Mouse (Mus musculus): ENCODE measurements around the gene Oard1. TPM values are rescaled to one million over a fixed set of nuclear protein-coding genes. Genes with fewer than 3 reads are reported as not detected.
A peak's percentile ranks its signal among the peaks of the same experiment; 100 is the strongest.

Gene Oard1
- polyA plus RNA-seq, 1 experiment from 2014 or later: 46.4 TPM

- H3K36me3 ChIP-seq (ENCODE audit: control insufficient read depth, insufficient read depth, low read length): peaks cover 98% of the 10 kb centered on the region
- no peak overlapping the region for H3K4me2 ChIP-seq (ENCODE audit: low read length)
- no peak overlapping the region for H3K4me3 ChIP-seq (ENCODE audit: control insufficient read depth in 1 of 2, insufficient read depth in 1 of 2, low read depth in 1 of 2, low read length in 2 of 2)
- no peaks in the 10 kb centered on the region for H3K9me3 ChIP-seq (ENCODE audit: control insufficient read depth, low read length)
- H3K9ac ChIP-seq (ENCODE audit: low read length): no peak overlapping the region
- no peak overlapping the region for H3K27ac ChIP-seq (replicated peaks in 1 of 2; ENCODE audit: control insufficient read depth in 1 of 2, insufficient read depth in 1 of 2, low read depth in 2 of 2, low read length in 2 of 2)
- 92% methylated on average over 3 of the region's 3 CpGs for WGBS
- no peaks in the 10 kb centered on the region for H3K4me1 ChIP-seq (ENCODE audit: control insufficient read depth in 2 of 2, insufficient read depth in 2 of 2, low read length in 2 of 2)
- ATAC-seq (ENCODE audit: insufficient number of reproducible peaks, insufficient read depth, low FRiP score, low read depth): no peak
- no peaks in the 10 kb centered on the region for H3K27me3 ChIP-seq (ENCODE audit: control insufficient read depth, insufficient read depth, low read length)
Observed at GRCm38 (mm10) chr17:48392616-48393015, 17.2 kb upstream of the Oard1 start.

GRCm38 (mm10) chr17:48401710-48402109, 8.1 kb upstream of the Oard1 start:
- H3K27me3 ChIP-seq (ENCODE audit: control insufficient read depth, insufficient read depth, low read length): no peaks in the 10 kb centered on the region
- 92% methylated on average over 4 of the region's 4 CpGs for WGBS
- H3K4me2 ChIP-seq (ENCODE audit: low read length): no peak overlapping the region
- no peaks in the 10 kb centered on the region for H3K9me3 ChIP-seq (ENCODE audit: control insufficient read depth, low read length)
- H3K27ac ChIP-seq (replicated peaks in 1 of 2; ENCODE audit: control insufficient read depth in 1 of 2, insufficient read depth in 1 of 2, low read depth in 2 of 2, low read length in 2 of 2): no peak overlapping the region
- peaks cover 4 to 10% of the 10 kb centered on the region in 2 experiments; a peak in 3 of 4 replicates for H3K4me1 ChIP-seq (ENCODE audit: control insufficient read depth in 2 of 2, insufficient read depth in 2 of 2, low read length in 2 of 2)
- no peak overlapping the region for H3K4me3 ChIP-seq (ENCODE audit: control insufficient read depth in 1 of 2, insufficient read depth in 1 of 2, low read depth in 1 of 2, low read length in 2 of 2)
- H3K36me3 ChIP-seq (ENCODE audit: control insufficient read depth, insufficient read depth, low read length): peaks cover 39% of the 10 kb centered on the region
- ATAC-seq (ENCODE audit: insufficient number of reproducible peaks, insufficient read depth, low FRiP score, low read depth): no peak
- no peak overlapping the region for H3K9ac ChIP-seq (ENCODE audit: low read length)

GRCm38 (mm10) chr17:48402751-48403150, 7.1 kb upstream of the Oard1 start:
- H3K4me2 ChIP-seq (ENCODE audit: low read length): no peak overlapping the region
- H3K36me3 ChIP-seq (ENCODE audit: control insufficient read depth, insufficient read depth, low read length): peaks cover 30% of the 10 kb centered on the region
- no peak overlapping the region for H3K4me3 ChIP-seq (ENCODE audit: control insufficient read depth in 1 of 2, insufficient read depth in 1 of 2, low read depth in 1 of 2, low read length in 2 of 2)
- no peak for ATAC-seq (ENCODE audit: insufficient number of reproducible peaks, insufficient read depth, low FRiP score, low read depth)
- peaks cover 5 to 18% of the 10 kb centered on the region in 2 experiments; a peak in 3 of 4 replicates for H3K4me1 ChIP-seq (ENCODE audit: control insufficient read depth in 2 of 2, insufficient read depth in 2 of 2, low read length in 2 of 2)
- H3K9me3 ChIP-seq (ENCODE audit: control insufficient read depth, low read length): no peaks in the 10 kb centered on the region
- no peak overlapping the region for H3K9ac ChIP-seq (ENCODE audit: low read length)
- H3K27me3 ChIP-seq (ENCODE audit: control insufficient read depth, insufficient read depth, low read length): no peaks in the 10 kb centered on the region
- WGBS: 92% methylated on average over 3 of the region's 3 CpGs
- no peak overlapping the region for H3K27ac ChIP-seq (replicated peaks in 1 of 2; ENCODE audit: control insufficient read depth in 1 of 2, insufficient read depth in 1 of 2, low read depth in 2 of 2, low read length in 2 of 2)

- 86% methylated on average over 2 of the region's 2 CpGs for WGBS
Observed at GRCm38 (mm10) chr17:48403848-48404247, 6.0 kb upstream of the Oard1 start.

GRCm38 (mm10) chr17:48404706-48405105, 5.1 kb upstream of the Oard1 start:
- no peak overlapping the region for H3K4me3 ChIP-seq (ENCODE audit: control insufficient read depth in 1 of 2, insufficient read depth in 1 of 2, low read depth in 1 of 2, low read length in 2 of 2)
- H3K27me3 ChIP-seq (ENCODE audit: control insufficient read depth, insufficient read depth, low read length): no peaks in the 10 kb centered on the region
- ATAC-seq (ENCODE audit: insufficient number of reproducible peaks, insufficient read depth, low FRiP score, low read depth): no peak
- peaks cover 11% of the 10 kb centered on the region for H3K36me3 ChIP-seq (ENCODE audit: control insufficient read depth, insufficient read depth, low read length)
- no peak overlapping the region for H3K27ac ChIP-seq (replicated peaks in 1 of 2; ENCODE audit: control insufficient read depth in 1 of 2, insufficient read depth in 1 of 2, low read depth in 2 of 2, low read length in 2 of 2)
- no peak overlapping the region for H3K9ac ChIP-seq (ENCODE audit: low read length)
- H3K4me1 ChIP-seq (ENCODE audit: control insufficient read depth in 2 of 2, insufficient read depth in 2 of 2, low read length in 2 of 2): peaks cover 5 to 24% of the 10 kb centered on the region in 2 experiments; a peak in 3 of 4 replicates
- 57% methylated on average over 1 of the region's 1 CpGs for WGBS
- no peak overlapping the region for H3K4me2 ChIP-seq (ENCODE audit: low read length)
- H3K9me3 ChIP-seq (ENCODE audit: control insufficient read depth, low read length): no peaks in the 10 kb centered on the region

More at GRCm38 (mm10) chr17:48403848-48404247, 6.0 kb upstream of the Oard1 start:
- Histone ChIP-seq H3K4me3 (ENCODE audit: control insufficient read depth in 1 of 2, insufficient read depth in 1 of 2, low read depth in 1 of 2, low read length in 2 of 2) (no peak overlapping the region), H3K4me1 (ENCODE audit: control insufficient read depth in 2 of 2, insufficient read depth in 2 of 2, low read length in 2 of 2) (peaks cover 5 to 24% of the 10 kb centered on the region in 2 experiments; a peak in 3 of 4 replicates), H3K36me3 (ENCODE audit: control insufficient read depth, insufficient read depth, low read length) (peaks cover 19% of the 10 kb centered on the region), H3K9ac (ENCODE audit: low read length) (no peak overlapping the region), H3K9me3 (ENCODE audit: control insufficient read depth, low read length) (no peaks in the 10 kb centered on the region), H3K27me3 (ENCODE audit: control insufficient read depth, insufficient read depth, low read length) (no peaks in the 10 kb centered on the region), H3K4me2 (ENCODE audit: low read length) (no peak overlapping the region), H3K27ac (replicated peaks in 1 of 2; ENCODE audit: control insufficient read depth in 1 of 2, insufficient read depth in 1 of 2, low read depth in 2 of 2, low read length in 2 of 2) (no peak overlapping the region)
- no peak for ATAC-seq (ENCODE audit: insufficient number of reproducible peaks, insufficient read depth, low FRiP score, low read depth)

GRCm38 (mm10) chr17:48407154-48407553, 2.7 kb upstream of the Oard1 start:
- ATAC-seq (ENCODE audit: insufficient number of reproducible peaks, insufficient read depth, low FRiP score, low read depth): no peak
- peak overlapping the region; percentile 81; the same call in 1 of the 2 replicates for H3K4me2 ChIP-seq (ENCODE audit: low read length)
- 51% methylated on average over 4 of the region's 4 CpGs for WGBS
- H3K4me3 ChIP-seq (ENCODE audit: control insufficient read depth in 1 of 2, insufficient read depth in 1 of 2, low read depth in 1 of 2, low read length in 2 of 2): no peak overlapping the region
- H3K36me3 ChIP-seq (ENCODE audit: control insufficient read depth, insufficient read depth, low read length): peaks cover 9% of the 10 kb centered on the region
- H3K9ac ChIP-seq (ENCODE audit: low read length): 0 out of 2 replicates have a peak overlapping the region, but pooled peaks have one; percentile 100
- no peak overlapping the region for H3K27ac ChIP-seq (replicated peaks in 1 of 2; ENCODE audit: control insufficient read depth in 1 of 2, insufficient read depth in 1 of 2, low read depth in 2 of 2, low read length in 2 of 2)
- no peaks in the 10 kb centered on the region for H3K9me3 ChIP-seq (ENCODE audit: control insufficient read depth, low read length)
- peaks cover 2 to 26% of the 10 kb centered on the region in 2 experiments; a peak in 2 of 4 replicates for H3K4me1 ChIP-seq (ENCODE audit: control insufficient read depth in 2 of 2, insufficient read depth in 2 of 2, low read length in 2 of 2)
- H3K27me3 ChIP-seq (ENCODE audit: control insufficient read depth, insufficient read depth, low read length): no peaks in the 10 kb centered on the region

- ATAC-seq (ENCODE audit: insufficient number of reproducible peaks, insufficient read depth, low FRiP score, low read depth): no peak
- Histone ChIP-seq H3K4me2 (ENCODE audit: low read length) (peak overlapping the region; percentile 81), H3K9ac (ENCODE audit: low read length) (peak overlapping the region; percentile 100), H3K4me1 (ENCODE audit: control insufficient read depth in 2 of 2, insufficient read depth in 2 of 2, low read length in 2 of 2) (peaks cover 2 to 26% of the 10 kb centered on the region in 2 experiments; a peak in 2 of 4 replicates), H3K9me3 (ENCODE audit: control insufficient read depth, low read length) (no peaks in the 10 kb centered on the region), H3K36me3 (ENCODE audit: control insufficient read depth, insufficient read depth, low read length) (peaks cover 12% of the 10 kb centered on the region), H3K4me3 (ENCODE audit: control insufficient read depth in 1 of 2, insufficient read depth in 1 of 2, low read depth in 1 of 2, low read length in 2 of 2) (peak overlapping the region; percentile 62 to 95), H3K27me3 (ENCODE audit: control insufficient read depth, insufficient read depth, low read length) (no peaks in the 10 kb centered on the region), H3K27ac (replicated peaks in 1 of 2; ENCODE audit: control insufficient read depth in 1 of 2, insufficient read depth in 1 of 2, low read depth in 2 of 2, low read length in 2 of 2) (peak overlapping the region; percentile 95 to 100)
- 5% methylated on average over 8 of the region's 8 CpGs for WGBS
Observed at GRCm38 (mm10) chr17:48407910-48408525, 1.8 kb upstream of the Oard1 start.
